Mouse (Mus musculus): ENCODE results near the gene Gm32742. TPM values are rescaled to one million over a fixed set of nuclear protein-coding genes. Genes with fewer than 3 reads are reported as not detected.

The Gm32742 gene
- total and polyA plus RNA-seq, 2 experiments = under 0.01 TPM; not detected in 1

GRCm38 (mm10) chr9:51102963-51103807 is 62.1 kb downstream of the Gm32742 start:
- H3K36me3 ChIP-seq (ENCODE audit: control insufficient read depth, insufficient read depth, low read length) = no peaks in the 10 kb centered on the region
- H3K9ac ChIP-seq (ENCODE audit: low read depth, low read length) = no peak overlapping the region
- WGBS = 5% methylated on average over 44 of the region's 44 CpGs
- peaks cover 2% of the 10 kb centered on the region; the same call in 1 of the 2 replicates for H3K4me1 ChIP-seq (ENCODE audit: control insufficient read depth, insufficient read depth, low read length)
- H3K27me3 ChIP-seq (ENCODE audit: control insufficient read depth, insufficient read depth, low read length) = peaks cover 9% of the 10 kb centered on the region; the same call in 1 of the 2 replicates
- H3K27ac ChIP-seq (replicated peaks; ENCODE audit: insufficient read depth, low read depth, low read length) = no peak overlapping the region
- no peak for TF ChIP-seq POLR2A (IDR thresholded peaks at IDR 0.05; ENCODE audit: extremely low read depth, insufficient read depth, low read length)
- no peak for TF ChIP-seq CTCF (IDR thresholded peaks at IDR 0.05; ENCODE audit: low read depth, low read length)
- DNase-seq (ENCODE audit: extremely low read depth, low read depth, low spot score) = no peak
- H3K79me2 ChIP-seq (ENCODE audit: control insufficient read depth, insufficient read depth, low read length) = no peaks in the 10 kb centered on the region
- peak overlapping the region; percentile 5; the same call in 1 of the 2 replicates for H3K4me3 ChIP-seq (ENCODE audit: insufficient read depth, low read depth, low read length)

GRCm38 (mm10) chr9:51101756-51102425 is 63.4 kb downstream of the Gm32742 start, which contains the start of gene 4833427G06Rik:
Gene 4833427G06Rik (minus strand): TSS chr9:51102078.
- TF ChIP-seq CTCF (IDR thresholded peaks at IDR 0.05; ENCODE audit: low read depth, low read length) = no peak
- no peak for TF ChIP-seq POLR2A (IDR thresholded peaks at IDR 0.05; ENCODE audit: extremely low read depth, insufficient read depth, low read length)
- H3K9ac ChIP-seq (ENCODE audit: low read depth, low read length) = no peak within 1 kb of the TSS
- no peaks in the 10 kb centered on the region for H3K36me3 ChIP-seq (ENCODE audit: control insufficient read depth, insufficient read depth, low read length)
- 16% methylated on average over 27 of the region's 27 CpGs for WGBS
- no peak within 1 kb of the TSS for H3K27ac ChIP-seq (replicated peaks; ENCODE audit: insufficient read depth, low read depth, low read length)
- H3K27me3 ChIP-seq (ENCODE audit: control insufficient read depth, insufficient read depth, low read length) = peaks cover 9% of the 10 kb centered on the region; the same call in 1 of the 2 replicates
- peaks cover 2% of the 10 kb centered on the region; the same call in 1 of the 2 replicates for H3K4me1 ChIP-seq (ENCODE audit: control insufficient read depth, insufficient read depth, low read length)
- no peaks in the 10 kb centered on the region for H3K79me2 ChIP-seq (ENCODE audit: control insufficient read depth, insufficient read depth, low read length)
- H3K4me3 ChIP-seq (ENCODE audit: insufficient read depth, low read depth, low read length) = no peak within 1 kb of the TSS
- peak; percentile 12 for DNase-seq (ENCODE audit: extremely low read depth, low read depth, low spot score)

- H3K36me3 ChIP-seq (ENCODE audit: control insufficient read depth, insufficient read depth, low read length) = no peaks in the 10 kb centered on the region
- no peaks in the 10 kb centered on the region for H3K27me3 ChIP-seq (ENCODE audit: control insufficient read depth, insufficient read depth, low read length)
- 60% methylated on average over 2 of the region's 2 CpGs for WGBS
- TF ChIP-seq POLR2A (IDR thresholded peaks at IDR 0.05; ENCODE audit: extremely low read depth, insufficient read depth, low read length) = no peak
- TF ChIP-seq CTCF (IDR thresholded peaks at IDR 0.05; ENCODE audit: low read depth, low read length) = no peak
- H3K4me3 ChIP-seq (ENCODE audit: insufficient read depth, low read depth, low read length) = no peak overlapping the region
- H3K4me1 ChIP-seq (ENCODE audit: control insufficient read depth, insufficient read depth, low read length) = no peaks in the 10 kb centered on the region
- H3K27ac ChIP-seq (replicated peaks; ENCODE audit: insufficient read depth, low read depth, low read length) = no peak overlapping the region
- no peak for DNase-seq (ENCODE audit: extremely low read depth, low read depth, low spot score)
- no peaks in the 10 kb centered on the region for H3K79me2 ChIP-seq (ENCODE audit: control insufficient read depth, insufficient read depth, low read length)
- H3K9ac ChIP-seq (ENCODE audit: low read depth, low read length) = no peak overlapping the region
Measured at GRCm38 (mm10) chr9:51096306-51096705, 69.0 kb downstream of the Gm32742 start.

GRCm38 (mm10) chr9:51093697-51094096 is 71.6 kb downstream of the Gm32742 start:
- H3K9ac ChIP-seq (ENCODE audit: low read depth, low read length) = no peak overlapping the region
- H3K36me3 ChIP-seq (ENCODE audit: control insufficient read depth, insufficient read depth, low read length) = no peaks in the 10 kb centered on the region
- H3K4me3 ChIP-seq (ENCODE audit: insufficient read depth, low read depth, low read length) = no peak overlapping the region
- 59% methylated on average over 5 of the region's 5 CpGs for WGBS
- DNase-seq (ENCODE audit: extremely low read depth, low read depth, low spot score) = no peak
- H3K27me3 ChIP-seq (ENCODE audit: control insufficient read depth, insufficient read depth, low read length) = no peaks in the 10 kb centered on the region
- H3K4me1 ChIP-seq (ENCODE audit: control insufficient read depth, insufficient read depth, low read length) = no peaks in the 10 kb centered on the region
- no peaks in the 10 kb centered on the region for H3K79me2 ChIP-seq (ENCODE audit: control insufficient read depth, insufficient read depth, low read length)
- H3K27ac ChIP-seq (replicated peaks; ENCODE audit: insufficient read depth, low read depth, low read length) = no peak overlapping the region
- no peak for TF ChIP-seq POLR2A (IDR thresholded peaks at IDR 0.05; ENCODE audit: extremely low read depth, insufficient read depth, low read length)
- TF ChIP-seq CTCF (IDR thresholded peaks at IDR 0.05; ENCODE audit: low read depth, low read length) = no peak

GRCm38 (mm10) chr9:51081614-51082013 is 83.7 kb downstream of the Gm32742 start:
- Histone ChIP-seq H3K27ac (replicated peaks; ENCODE audit: insufficient read depth, low read depth, low read length) (no peak overlapping the region), H3K4me1 (ENCODE audit: control insufficient read depth, insufficient read depth, low read length) (no peaks in the 10 kb centered on the region), H3K79me2 (ENCODE audit: control insufficient read depth, insufficient read depth, low read length) (no peaks in the 10 kb centered on the region), H3K36me3 (ENCODE audit: control insufficient read depth, insufficient read depth, low read length) (no peaks in the 10 kb centered on the region), H3K27me3 (ENCODE audit: control insufficient read depth, insufficient read depth, low read length) (no peaks in the 10 kb centered on the region), H3K9ac (ENCODE audit: low read depth, low read length) (no peak overlapping the region), H3K4me3 (ENCODE audit: insufficient read depth, low read depth, low read length) (no peak overlapping the region)
- TF ChIP-seq CTCF (IDR thresholded peaks at IDR 0.05; ENCODE audit: low read depth, low read length) (no peak), POLR2A (IDR thresholded peaks at IDR 0.05; ENCODE audit: extremely low read depth, insufficient read depth, low read length) (no peak)
- whole genome bisulfite sequencing = 84% methylated on average over 5 of the region's 5 CpGs
- no peak for DNase-seq (ENCODE audit: extremely low read depth, low read depth, low spot score)

Other genes with a start within 250 kb of the Gm32742 start
- gene Sik2, start 156.4 kb downstream of the Gm32742 start, total RNA-seq (2014; rRNA removed) = 8.5 and 8.7 TPM in 2 replicates
- gene Sik2, start 156.4 kb downstream of the Gm32742 start, polyA plus RNA-seq (2012; rRNA removed) = 6.3 and 6.4 TPM in 2 replicates
- not detected in 2 replicates for gene Btg4, start 104.6 kb downstream of the Gm32742 start, total RNA-seq (2014; rRNA removed)
- not detected in 2 replicates for gene Btg4, start 104.6 kb downstream of the Gm32742 start, polyA plus RNA-seq (2012; rRNA removed)
- 0.87 and 1.4 TPM in 2 replicates for gene Layn, start 88.4 kb downstream of the Gm32742 start, total RNA-seq (2014; rRNA removed)
- 0.25 and 0.55 TPM in 2 replicates for gene Layn, start 88.4 kb downstream of the Gm32742 start, polyA plus RNA-seq (2012; rRNA removed)
- not detected in 2 replicates for gene 4833427G06Rik, start 63.4 kb downstream of the Gm32742 start, total RNA-seq (2014; rRNA removed)
- not detected in 2 replicates for gene 4833427G06Rik, start 63.4 kb downstream of the Gm32742 start, polyA plus RNA-seq (2012; rRNA removed)
- gene Pou2af1, start 48.2 kb upstream of the Gm32742 start, total RNA-seq (2014; rRNA removed) = 0.37 and 1.0 TPM in 2 replicates
- 0.63 and 0.78 TPM in 2 replicates for gene Pou2af1, start 48.2 kb upstream of the Gm32742 start, polyA plus RNA-seq (2012; rRNA removed)
- gene Colca2, start 113.1 kb upstream of the Gm32742 start, total RNA-seq (2014; rRNA removed) = 0.07 and 0.09 TPM in 2 replicates
- 0.09 and 0.45 TPM in 2 replicates for gene Colca2, start 113.1 kb upstream of the Gm32742 start, polyA plus RNA-seq (2012; rRNA removed)
- 3.2 and 4.0 TPM in 2 replicates for gene 1810046K07Rik, start 163.4 kb upstream of the Gm32742 start, total RNA-seq (2014; rRNA removed)
- gene 1810046K07Rik, start 163.4 kb upstream of the Gm32742 start, polyA plus RNA-seq (2012; rRNA removed) = 11.3 and 22.4 TPM in 2 replicates

All from liver, adult 2 months (tissue).